Mouse (Mus musculus) lung, postnatal 25 days (tissue): ENCODE measurements around the gene Aloxe3.

Source experiments
- DNase-seq: peaks from one replicate; pipeline ENCODE4 v3.0.0; 2022; ENCODE audit warnings: low spot score

The Aloxe3 gene

GRCm38 (mm10) chr11:69109032-69109900 lies 16.4 kb upstream of the Aloxe3 start:
- no peak for DNase-seq

GRCm38 (mm10) chr11:69110319-69111046 lies 15.2 kb upstream of the Aloxe3 start:
- peak; percentile 91 for DNase-seq

- DNase-seq: no peak
Observed at GRCm38 (mm10) chr11:69111051-69111810, 14.5 kb upstream of the Aloxe3 start.

- DNase-seq: no peak
Observed at GRCm38 (mm10) chr11:69111865-69112264, 13.8 kb upstream of the Aloxe3 start.

- no peak for DNase-seq
Observed at GRCm38 (mm10) chr11:69114018-69114417, 11.7 kb upstream of the Aloxe3 start.

- DNase-seq: no peak
Observed at GRCm38 (mm10) chr11:69114621-69115020, 11.1 kb upstream of the Aloxe3 start.

GRCm38 (mm10) chr11:69116843-69117242 lies 8.9 kb upstream of the Aloxe3 start:
- no peak for DNase-seq

GRCm38 (mm10) chr11:69117737-69118695 lies 7.7 kb upstream of the Aloxe3 start:
- DNase-seq: peak; percentile 68

GRCm38 (mm10) chr11:69118765-69119164 lies 6.9 kb upstream of the Aloxe3 start:
- DNase-seq: peak; percentile 93

GRCm38 (mm10) chr11:69119446-69120155 lies 6.1 kb upstream of the Aloxe3 start:
- no peak for DNase-seq

GRCm38 (mm10) chr11:69120221-69121000 lies 5.3 kb upstream of the Aloxe3 start, which contains the start of gene Hes7:
Hes7 (plus strand) TSS chr11:69120404.
- no peak for DNase-seq

GRCm38 (mm10) chr11:69121001-69121740 lies 4.5 kb upstream of the Aloxe3 start:
- no peak for DNase-seq

- DNase-seq: no peak
Observed at GRCm38 (mm10) chr11:69121741-69122335, 3.9 kb upstream of the Aloxe3 start.

- DNase-seq: peak; percentile 90
Observed at GRCm38 (mm10) chr11:69122336-69122951, 3.3 kb upstream of the Aloxe3 start, which contains the start of gene 9130213A22Rik. 9130213A22Rik (minus strand) TSS chr11:69122589.

- peak; percentile 91 for DNase-seq
Observed at GRCm38 (mm10) chr11:69123056-69123692, 2.5 kb upstream of the Aloxe3 start.

- peak; percentile 89 for DNase-seq
Observed at GRCm38 (mm10) chr11:69123693-69124497, 1.8 kb upstream of the Aloxe3 start.

GRCm38 (mm10) chr11:69124498-69124847 lies 1.2 kb upstream of the Aloxe3 start:
- peak; percentile 81 for DNase-seq
